Mouse (Mus musculus) kidney, adult 2 months (tissue): ENCODE measurements at regions not wholly inside any gene's neighbourhood (a gene's known extent, or its start where the extent isn't known, plus 50 kb on each side); places are given as distances from the start of the nearest gene placed in this dataset.
"Not testable (repeated sequence)": the region's sequence is repeated elsewhere in the genome, so short reads cannot be mapped to it uniquely, and the experiment has no call there.

Source experiments
- DNase-seq: peaks from one replicate; pipeline ENCODE4 v3.0.0; 2021
- H3K27ac ChIP-seq: fragments of 200-500 bp; 2 replicates; pipeline ENCODE4 v1.5.1; 2012; ENCODE audit warnings: low read depth, low read length, control low read depth, inconsistent platforms; ENCODE audit not compliant: insufficient read depth
- H3K27me3 ChIP-seq: fragments of 200-500 bp; replicated peaks from 2 replicates; pipeline ENCODE4 v1.6.1; 2012; ENCODE audit warnings: mild to moderate bottlenecking, moderate library complexity, low read length, inconsistent platforms; ENCODE audit not compliant: control insufficient read depth, insufficient read depth
- H3K36me3 ChIP-seq: fragments of 200-500 bp; 2 replicates; pipeline ENCODE4 v1.6.1; 2012; ENCODE audit warnings: mild to moderate bottlenecking, moderate library complexity, low read length, inconsistent platforms; ENCODE audit not compliant: control insufficient read depth, insufficient read depth
- H3K4me1 ChIP-seq: fragments of 200-500 bp; 2 replicates; pipeline ENCODE4 v1.6.1; 2011; ENCODE audit warnings: low read length; ENCODE audit not compliant: control insufficient read depth, insufficient read depth
- H3K4me3 ChIP-seq: fragments of 200-500 bp; 2 replicates; pipeline ENCODE4 v1.5.1; 2011; ENCODE audit warnings: mild to moderate bottlenecking, low read depth, low read length, control low read depth; ENCODE audit not compliant: insufficient read depth
- CTCF ChIP-seq: fragments of 200-500 bp; conservative IDR thresholded peaks from 2 replicates; pipeline ENCODE4 v1.5.1; 2011; ENCODE audit warnings: low read depth, mild to moderate bottlenecking, control low read depth, low read length, moderate library complexity, mixed read lengths; ENCODE audit not compliant: insufficient read depth, insufficient read length
- POLR2A ChIP-seq: fragments of 200-500 bp; IDR thresholded peaks from one replicate; pipeline ENCODE4 v1.6.1; 2011; ENCODE audit warnings: low read depth, low read length, control low read depth
- WGBS: fragments of 180-500 bp; shearing (Covaris S2); methylation state at CpG from one replicate; pipeline ENCODE4 v1.1.7; 2018; 5-methylcytosine and 5-hydroxymethylcytosine counted together

DNA sequence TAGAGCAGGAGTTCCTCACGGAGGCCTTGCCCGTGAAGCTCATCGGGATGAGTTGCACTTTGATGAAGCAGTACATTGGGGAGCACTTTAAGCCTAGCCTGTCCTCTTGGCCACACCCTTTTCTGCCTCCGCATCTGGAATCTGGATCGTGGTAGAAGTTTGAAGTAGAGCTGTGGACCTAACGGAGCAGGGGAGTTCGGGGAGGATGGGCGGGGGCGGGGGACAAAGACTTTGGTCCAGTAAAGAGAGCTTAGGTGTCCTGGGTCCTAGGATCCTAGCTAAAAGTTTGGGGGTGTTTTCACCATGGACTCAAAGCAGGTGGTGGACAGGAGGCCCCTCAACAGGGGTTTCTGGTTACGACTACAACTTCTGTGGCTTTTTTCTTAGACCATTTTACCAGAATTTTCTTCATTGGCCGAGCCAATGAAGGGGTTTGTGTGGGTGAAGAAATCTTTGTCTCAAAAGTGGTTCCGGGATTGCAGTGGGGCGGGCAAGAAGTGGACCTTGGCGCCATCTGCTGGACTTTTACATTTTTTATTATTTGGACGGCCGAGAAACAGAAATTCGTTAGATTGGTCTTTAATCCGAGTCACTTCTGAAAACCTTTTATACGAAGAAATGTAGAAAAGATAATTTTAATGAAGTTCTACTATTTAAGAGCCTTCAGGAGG lies 114.7 kb downstream of the Ero1lb start:
- peak; percentile 39; the same call in 1 of the 2 replicates for TF ChIP-seq CTCF
- DNase-seq, result peak; percentile 72
- not testable (repeated sequence) for H3K4me3 ChIP-seq, H3K27me3 ChIP-seq, H3K36me3 ChIP-seq, H3K27ac ChIP-seq, H3K4me1 ChIP-seq
- 9% methylated on average over 19 of the region's 19 CpGs for WGBS

DNA sequence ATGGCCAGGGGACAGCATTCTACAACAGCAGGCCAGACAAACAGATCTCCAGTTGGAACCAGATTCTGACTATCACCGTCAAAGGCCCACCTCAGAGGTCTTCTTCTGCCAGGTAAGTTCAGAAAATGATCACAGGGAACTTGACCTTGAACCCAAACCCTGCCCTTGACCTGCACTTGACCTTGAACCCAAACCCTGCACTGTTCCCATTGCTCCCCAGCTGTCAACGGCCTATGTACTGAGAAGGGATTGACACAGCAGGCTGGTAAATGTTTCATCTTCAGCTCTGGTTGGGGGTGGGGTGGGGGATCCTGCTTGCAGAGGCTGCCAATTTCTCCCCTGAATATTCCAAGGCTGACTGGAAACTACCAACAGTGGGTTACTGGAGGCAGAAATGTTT lies 111.7 kb downstream of the Ero1lb start:
- no peaks in the 10 kb centered on the region for H3K27me3 ChIP-seq
- H3K4me1 ChIP-seq, result no peaks in the 10 kb centered on the region
- 47% methylated on average over 2 of the region's 2 CpGs for WGBS
- no peak overlapping the region for H3K4me3 ChIP-seq
- DNase-seq, result peak; percentile 21
- TF ChIP-seq POLR2A (no peak), CTCF (no peak)
- H3K27ac ChIP-seq, result no peak overlapping the region
- H3K36me3 ChIP-seq, result no peaks in the 10 kb centered on the region

GRCm38 (mm10) chr13:12671011-12671410 lies 105.3 kb downstream of the Ero1lb start:
- not testable (repeated sequence) for H3K27me3 ChIP-seq, H3K36me3 ChIP-seq, DNase-seq, H3K4me3 ChIP-seq, H3K4me1 ChIP-seq, H3K27ac ChIP-seq
- 77% methylated on average over 2 of the region's 2 CpGs for WGBS

- H3K4me3 ChIP-seq, H3K27ac ChIP-seq, H3K27me3 ChIP-seq, H3K4me1 ChIP-seq, H3K36me3 ChIP-seq, DNase-seq: not testable (repeated sequence)
- WGBS, result no CpG with 5 or more reads among the region's 7 CpGs
Observed at GRCm38 (mm10) chr13:12668742-12669141, 103.1 kb downstream of the Ero1lb start.

GRCm38 (mm10) chr13:12667727-12668665 lies 102.3 kb downstream of the Ero1lb start:
- peak overlapping the region; percentile 73 for H3K27ac ChIP-seq
- not testable (repeated sequence) for H3K27me3 ChIP-seq, H3K4me3 ChIP-seq, H3K36me3 ChIP-seq, H3K4me1 ChIP-seq
- DNase-seq, result peak; percentile 70
- 52% methylated on average over 9 of the region's 9 CpGs for WGBS

DNA sequence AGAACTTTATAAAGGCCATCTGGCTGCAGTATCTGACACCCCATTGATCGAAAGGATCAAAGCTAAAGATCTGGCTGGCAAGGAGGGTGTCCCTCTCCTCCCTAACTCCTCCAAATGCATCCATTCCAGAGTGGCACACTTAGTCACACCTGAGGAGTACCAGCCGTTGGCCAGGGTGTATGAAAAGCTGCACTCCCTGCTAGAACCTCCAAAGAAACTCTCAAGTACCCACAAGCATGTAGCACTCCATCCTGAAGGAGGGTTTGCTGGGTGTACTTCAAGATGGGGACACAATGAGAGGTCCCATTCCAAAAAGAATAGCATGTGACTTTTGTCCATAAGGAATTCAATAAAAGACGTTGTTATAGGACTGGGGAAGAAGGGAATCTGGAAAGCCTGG lies 100.4 kb downstream of the Ero1lb start:
- not testable (repeated sequence) for H3K27me3 ChIP-seq, H3K36me3 ChIP-seq, H3K4me1 ChIP-seq, DNase-seq, H3K4me3 ChIP-seq, H3K27ac ChIP-seq
- 77% methylated on average over 3 of the region's 3 CpGs for WGBS
